Mouse (Mus musculus) spleen, adult 2 months (tissue): ENCODE measurements around the gene Scd3.

Source experiments
- CTCF ChIP-seq: fragments of 200-500 bp; IDR thresholded peaks from 2 replicates; pipeline ENCODE4 v1.5.1; 2011; ENCODE audit warnings: mild to moderate bottlenecking, inconsistent platforms; ENCODE audit not compliant: insufficient read depth, insufficient read length, insufficient replicate concordance; ENCODE audit errors: extremely low read depth
- POLR2A ChIP-seq: fragments of 200-500 bp; IDR thresholded peaks from 2 replicates; pipeline ENCODE4 v1.6.1; 2011; ENCODE audit warnings: low read depth, low read length, inconsistent platforms

- TF ChIP-seq CTCF (no peak), POLR2A (no peak)
These were observed 5.8 kb upstream of the Scd3 start for GRCm38 (mm10) chr19:44197053-44197852.
